Mouse (Mus musculus): ENCODE measurements around the gene Tiam1.

GRCm38 (mm10) chr16:90165435-90165834 is 21.9 kb upstream of the Tiam1 start:
- no peak for TF ChIP-seq POLR2A (IDR thresholded peaks at IDR 0.05; ENCODE audit: insufficient read depth, low read depth, low read length)
- TF ChIP-seq CTCF (IDR thresholded peaks at IDR 0.05; ENCODE audit: insufficient read depth, low read depth, low read length) = no peak
